Mouse (Mus musculus) yolk sac, embryonic 10.5 days (tissue): ENCODE results near the gene Actl6a.

ENCODE experiments used
- DNase-seq: peaks from one replicate; pipeline ENCODE4 v3.0.0-alpha.2; 2017; ENCODE audit warnings: low spot score

The Actl6a gene

DNA sequence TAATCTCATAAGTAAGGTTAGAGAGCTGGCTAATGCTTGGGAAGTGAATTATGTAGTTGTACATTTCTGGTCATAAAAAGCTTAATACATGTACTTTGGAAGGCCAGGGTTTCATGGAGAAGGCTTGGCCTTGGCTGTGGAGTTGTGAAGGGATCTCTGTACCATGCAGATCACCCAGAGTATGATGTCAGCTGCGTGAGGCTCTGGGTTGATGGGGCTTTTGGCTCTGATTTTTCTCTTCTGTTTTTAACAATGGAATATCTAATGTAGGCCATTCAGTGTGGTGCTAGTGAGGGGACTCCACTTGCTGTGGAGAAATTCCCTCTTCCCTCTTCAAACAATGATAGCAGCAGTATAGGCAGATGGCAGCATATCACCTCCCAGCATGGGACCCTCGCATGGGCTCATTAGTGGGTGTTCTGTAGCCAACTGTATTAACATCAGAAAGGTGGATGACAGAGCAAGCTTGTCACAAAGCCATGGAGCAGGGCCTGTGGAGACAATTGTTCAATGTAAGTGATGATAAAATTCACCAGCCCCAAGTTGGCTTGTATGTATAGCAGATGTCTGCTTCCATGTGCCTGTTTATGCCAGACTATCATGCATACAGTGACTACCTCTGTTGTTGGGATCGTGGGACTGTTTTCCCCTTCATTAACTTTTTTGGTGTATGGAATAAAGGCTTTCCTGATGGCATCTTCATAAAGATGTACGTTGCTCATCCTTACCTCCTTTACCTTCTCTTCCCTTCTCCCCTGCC, 43.9 kb downstream of the Actl6a start:
- DNase-seq = no peak

DNA sequence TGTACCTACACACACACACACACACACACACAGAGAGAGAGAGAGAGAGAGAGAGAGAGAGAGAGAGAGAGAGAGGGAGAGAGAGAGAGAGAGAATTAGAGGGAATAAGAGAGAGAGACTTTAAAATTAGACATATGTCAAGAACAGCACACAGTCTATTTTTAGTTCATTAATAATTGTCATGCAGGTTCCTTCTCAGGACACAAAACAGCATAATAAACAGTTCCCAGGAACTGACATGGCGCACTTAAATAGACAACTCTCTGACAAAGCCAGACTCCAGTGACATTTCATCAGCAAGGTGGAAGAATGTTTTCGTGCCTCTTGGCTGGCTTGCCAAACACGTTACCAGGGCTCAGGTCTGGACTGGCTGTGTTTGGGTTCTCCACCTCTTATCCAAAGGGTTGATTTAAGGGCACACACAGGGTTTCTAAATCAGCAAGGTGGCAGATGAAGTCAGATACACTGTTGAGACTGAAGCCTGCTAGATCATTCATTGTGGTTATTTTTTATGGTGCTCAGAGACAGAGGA, 48.4 kb downstream of the Actl6a start:
- no peak for DNase-seq

DNA sequence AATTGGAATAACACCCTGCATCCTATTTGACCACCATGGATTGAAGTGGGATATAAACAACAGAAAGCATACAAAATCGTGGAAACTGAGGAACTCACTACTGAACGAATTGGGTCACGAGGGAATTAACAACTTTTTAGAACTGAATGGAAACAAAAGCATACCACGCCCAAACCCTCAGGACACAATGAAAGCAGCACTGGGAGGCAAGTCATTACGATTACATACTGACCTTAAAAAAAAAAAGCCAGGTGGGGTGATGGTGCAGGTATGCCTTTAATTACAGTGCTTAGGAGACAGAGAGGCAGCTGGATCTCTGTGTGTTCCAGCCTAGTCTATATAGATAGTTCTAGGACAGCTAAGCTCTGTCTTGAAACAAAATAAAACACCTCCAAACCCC, 53.1 kb downstream of the Actl6a start:
- DNase-seq = no peak

DNA sequence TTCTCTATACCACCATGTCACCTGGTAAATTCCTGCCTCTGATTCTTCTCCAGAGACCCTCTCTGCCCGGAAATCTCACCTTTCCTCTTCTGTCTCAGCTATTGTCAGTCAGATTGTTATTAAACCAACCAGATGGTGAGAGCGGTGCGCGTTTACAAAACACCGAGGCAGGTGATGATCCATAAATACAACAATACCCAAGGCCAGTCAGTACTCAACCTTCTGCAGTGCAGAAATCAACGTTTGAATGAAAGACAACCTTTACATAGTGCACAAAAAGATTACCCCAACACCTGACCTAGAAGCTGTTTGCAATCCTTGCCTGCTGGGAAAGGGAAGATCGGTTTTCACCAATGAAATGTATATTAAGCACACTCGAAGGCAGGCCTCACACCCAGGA, 56.9 kb downstream of the Actl6a start:
- no peak for DNase-seq

DNA sequence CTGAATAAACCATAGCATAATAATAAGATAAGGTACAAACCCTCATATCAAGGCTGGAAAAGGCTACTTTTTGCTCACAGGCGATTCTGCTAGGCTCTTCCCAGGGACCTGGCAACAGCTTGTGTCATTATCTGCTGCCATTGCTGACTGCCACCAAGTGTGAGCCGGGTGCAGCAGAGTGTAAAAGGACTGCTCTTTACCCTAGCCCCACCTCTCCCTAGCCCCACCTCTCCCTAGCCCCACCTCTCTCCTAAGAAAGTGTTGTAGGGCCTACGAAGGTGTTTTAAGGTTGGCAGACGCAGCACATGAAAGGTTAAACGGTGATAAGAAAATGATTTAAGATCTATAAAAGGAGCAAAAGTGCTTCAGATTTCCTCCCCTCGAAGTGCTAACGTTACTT, 57.8 kb downstream of the Actl6a start:
- no peak for DNase-seq

DNA sequence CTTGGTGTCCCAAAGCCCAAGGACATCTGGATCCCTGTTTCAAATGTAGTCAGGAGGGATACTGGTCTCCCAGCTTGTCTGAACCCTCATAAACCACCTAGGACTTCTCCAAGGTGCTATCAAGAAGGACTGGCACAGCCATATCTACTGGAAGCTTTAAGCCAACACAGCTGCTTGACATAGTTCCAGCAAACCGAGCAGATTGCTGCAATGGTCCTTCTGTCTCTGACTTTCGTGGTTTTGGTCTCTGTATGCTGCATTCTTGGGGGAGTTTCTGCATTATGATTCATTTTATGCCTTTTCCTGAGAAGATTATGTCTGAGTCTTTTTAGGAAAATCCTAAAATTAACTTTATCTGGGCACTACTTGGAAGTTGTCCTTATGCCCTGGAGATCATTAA, 64.7 kb downstream of the Actl6a start:
- DNase-seq = no peak
